Comparison of ENCODE assay signal across 8 mouse cellular contexts in the genomic region with DNA sequence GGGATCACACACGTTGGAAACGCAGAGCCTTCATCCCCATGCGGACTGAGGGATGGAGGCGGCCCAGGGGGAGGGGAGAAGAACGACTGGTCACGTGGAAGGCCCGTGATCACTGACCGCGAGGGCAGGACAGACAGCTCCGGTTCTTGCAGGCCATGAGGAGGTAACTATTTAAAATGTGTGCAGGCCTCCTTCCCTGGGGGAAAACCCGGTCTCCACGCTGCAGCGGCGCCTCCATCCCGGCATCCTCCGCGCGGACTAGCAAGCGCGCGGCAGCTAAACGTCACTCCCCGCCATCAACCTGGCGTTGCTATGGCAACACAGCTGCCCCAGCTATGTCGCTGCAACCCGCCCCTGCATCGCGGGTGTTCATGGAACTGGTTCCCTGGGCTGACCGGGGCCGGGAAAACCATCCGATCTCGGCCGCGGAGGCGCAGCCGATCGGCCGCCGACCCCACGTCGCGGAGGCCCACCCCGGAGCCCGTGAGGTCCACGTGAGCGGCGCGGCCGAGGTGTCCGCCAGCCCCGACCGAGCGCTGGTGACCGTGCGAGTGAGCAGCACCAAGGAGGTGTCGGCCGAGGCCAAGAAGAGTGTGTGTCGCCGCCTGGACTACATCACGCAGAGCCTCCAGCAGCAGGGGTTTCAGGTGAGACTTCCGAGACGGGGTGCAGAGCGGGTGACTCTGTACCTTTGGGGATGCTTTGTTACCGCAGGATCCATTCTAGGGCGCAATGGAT. TPM values are rescaled to one million over a fixed set of nuclear protein-coding genes. Genes with fewer than 3 reads are reported as not detected.
DNase-seq lines count a peak whose midpoint lies in the region; ATAC-seq and TF ChIP-seq lines count a peak whose summit lies in the region.

No protein-coding gene starts in this region.

- intact Hi-C loops in heart, postnatal 36 days (cut with DNase I): no loop called here

- H3K9me3 ChIP-seq in MEL (replicated peaks; ENCODE audit: insufficient read depth, low read length): no peaks in the 10 kb centered on the region
- H3K9me3 ChIP-seq in forebrain, embryonic 16.5 days (ENCODE audit: control insufficient read depth, low read length): no peaks in the 10 kb centered on the region
- no peaks in the 10 kb centered on the region for H3K9me3 ChIP-seq in neural tube, embryonic 15.5 days (replicated peaks)

- TF ChIP-seq EP300 in MEL (IDR thresholded peaks at IDR 0.05; ENCODE audit: low read depth in 1 of 2, low read length in 2 of 2): no peak

- H3K79me2 ChIP-seq in MEL (ENCODE audit: control insufficient read depth, insufficient read depth, low read length, poor library complexity): peaks cover 8% of the 10 kb centered on the region

- H3K4me1 ChIP-seq in MEL (ENCODE audit: control insufficient read depth in 1 of 2, insufficient read depth in 2 of 2, low read length in 2 of 2): peaks cover 3 to 4% of the 10 kb centered on the region in 2 experiments; a peak in 3 of 4 replicates
- H3K4me1 ChIP-seq in forebrain, embryonic 16.5 days (replicated peaks; ENCODE audit: control insufficient read depth, insufficient read depth, low read length): peaks cover 19% of the 10 kb centered on the region
- no peaks in the 10 kb centered on the region for H3K4me1 ChIP-seq in lung, adult 2 months (ENCODE audit: control insufficient read depth, insufficient read depth, low read length)
- peaks cover 18% of the 10 kb centered on the region for H3K4me1 ChIP-seq in neural tube, embryonic 15.5 days

- peak overlapping the region; percentile 78 for H3K27ac ChIP-seq in MEL (ENCODE audit: control insufficient read depth, low read depth, low read length)
- peak overlapping the region; percentile 95 for H3K27ac ChIP-seq in forebrain, embryonic 16.5 days (ENCODE audit: low read length)
- peak overlapping the region; percentile 99 for H3K27ac ChIP-seq in layer of hippocampus, adult 2 months
- peak overlapping the region; percentile 92 for H3K27ac ChIP-seq in neural tube, embryonic 15.5 days (replicated peaks)

- peak overlapping the region; percentile 72 for H3K4me2 ChIP-seq in forebrain, embryonic 16.5 days (ENCODE audit: low read length)
- peak overlapping the region; percentile 55 for H3K4me2 ChIP-seq in neural tube, embryonic 15.5 days

- peak; percentile 74 to 84 for TF ChIP-seq POLR2A in MEL (IDR thresholded peaks at IDR 0.05; ENCODE audit: control insufficient read depth in 1 of 2, insufficient read depth in 1 of 2, low read depth in 1 of 2, low read length in 2 of 2, poor library complexity in 1 of 2)
- peak; percentile 32; the same call in 1 of the 2 replicates for TF ChIP-seq POLR2A in lung, adult 2 months (IDR thresholded peaks at IDR 0.05; ENCODE audit: borderline replicate concordance, extremely low read depth, low read depth, low read length)

- H3K4me3 ChIP-seq in MEL (ENCODE audit: control insufficient read depth in 1 of 2, insufficient read depth in 1 of 2, low read depth in 2 of 2, low read length in 2 of 2): peak overlapping the region; percentile 86 to 94
- peak overlapping the region; percentile 94 for H3K4me3 ChIP-seq in forebrain, embryonic 16.5 days (replicated peaks; ENCODE audit: low read length)
- H3K4me3 ChIP-seq in layer of hippocampus, adult 2 months: peak overlapping the region; percentile 93
- peak overlapping the region; percentile 81 for H3K4me3 ChIP-seq in lung, adult 2 months (replicated peaks; ENCODE audit: extremely low read depth, low read depth, low read length)
- H3K4me3 ChIP-seq in neural tube, embryonic 15.5 days (replicated peaks): peak overlapping the region; percentile 68

- no peak for TF ChIP-seq RAD21 in MEL (IDR thresholded peaks at IDR 0.05; ENCODE audit: low read depth, low read length)

- peak overlapping the region; percentile 91 for H3K9ac ChIP-seq in MEL (ENCODE audit: control insufficient read depth, low read depth, low read length, poor library complexity, severe bottlenecking)
- H3K9ac ChIP-seq in forebrain, embryonic 16.5 days (replicated peaks; ENCODE audit: low read depth, low read length): peak overlapping the region; percentile 97
- H3K9ac ChIP-seq in neural tube, embryonic 15.5 days (replicated peaks): peak overlapping the region; percentile 79

- H3K36me3 ChIP-seq in MEL (ENCODE audit: control insufficient read depth in 1 of 2, insufficient read depth in 2 of 2, low read length in 2 of 2): peaks cover 0 to 7% of the 10 kb centered on the region in 2 experiments; a peak in 2 of 4 replicates
- H3K36me3 ChIP-seq in forebrain, embryonic 16.5 days (ENCODE audit: control insufficient read depth, insufficient read depth): no peaks in the 10 kb centered on the region
- peaks cover 4% of the 10 kb centered on the region; the same call in 1 of the 2 replicates for H3K36me3 ChIP-seq in neural tube, embryonic 15.5 days

- WGBS in forebrain, embryonic 16.5 days: under 1% methylated on average over 65 of the region's 65 CpGs
- under 1% methylated on average over 65 of the region's 65 CpGs for WGBS in lung, adult 2 months
- under 1% methylated on average over 60 of the region's 65 CpGs for WGBS in neural tube, embryonic 15.5 days

- peak; percentile 93 for DNase-seq in MEL (ENCODE audit: low read depth, low spot score)
- DNase-seq in cerebellum, adult 18-20 months: peak; percentile 93
- DNase-seq in heart, postnatal 36 days: peak; percentile 79 to 85
- peak; percentile 91 for DNase-seq in layer of hippocampus, adult 2 months (ENCODE audit: low spot score in 2 of 2)
- peak; percentile 76 for DNase-seq in lung, adult 2 months
- DNase-seq in testis, postnatal 10 days (ENCODE audit: low spot score): peak; percentile 90

- peak; percentile 96 for ATAC-seq in forebrain, embryonic 16.5 days
- ATAC-seq in neural tube, embryonic 15.5 days (ENCODE audit: low FRiP score): peak; percentile 97

- TF ChIP-seq CTCF in MEL (IDR thresholded peaks at IDR 0.05 in 2 of 3, conservative IDR thresholded peaks at IDR 0.05 in 1 of 3; ENCODE audit: control insufficient read depth in 1 of 3, insufficient read depth in 1 of 3, low read depth in 2 of 3, low read length in 3 of 3, poor library complexity in 1 of 3, severe bottlenecking in 1 of 3): no peak
- TF ChIP-seq CTCF in layer of hippocampus, adult 2 months (conservative IDR thresholded peaks at IDR 0.05): no peak
- no peak for TF ChIP-seq CTCF in lung, adult 2 months (IDR thresholded peaks at IDR 0.05; ENCODE audit: insufficient read depth, low read length)

- H3K27me3 ChIP-seq in MEL (ENCODE audit: control insufficient read depth in 1 of 2, insufficient read depth in 2 of 2, low read length in 2 of 2): no peaks in the 10 kb centered on the region
- no peaks in the 10 kb centered on the region for H3K27me3 ChIP-seq in forebrain, embryonic 16.5 days (replicated peaks; ENCODE audit: control insufficient read depth, insufficient read depth, low read length)
- H3K27me3 ChIP-seq in neural tube, embryonic 15.5 days (replicated peaks): no peaks in the 10 kb centered on the region

TF ChIP-seq in MEL, 35 proteins besides CTCF, POLR2A, EP300 and RAD21:
- peak; percentile 94 for TF ChIP-seq MXI1 (IDR thresholded peaks at IDR 0.05; ENCODE audit: low read depth, low read length)
- peak; percentile 89 for TF ChIP-seq SIN3A (IDR thresholded peaks at IDR 0.05; ENCODE audit: low read length)
- TF ChIP-seq USF1 (IDR thresholded peaks at IDR 0.05; ENCODE audit: low read depth, low read length): peak; percentile 79
- TF ChIP-seq BHLHE40 (IDR thresholded peaks at IDR 0.05; ENCODE audit: borderline replicate concordance, low read depth, low read length): 0 out of 2 replicates have a peak, but pooled peaks have one; percentile 11
- TF ChIP-seq POLR2AphosphoS5 (IDR thresholded peaks at IDR 0.05; ENCODE audit: borderline replicate concordance, low read depth, low read length): no peak
- TF ChIP-seq E2F4 (IDR thresholded peaks at IDR 0.05; ENCODE audit: borderline replicate concordance, low read depth, low read length): peak; percentile 36; the same call in 1 of the 2 replicates
- peak; percentile 83 for TF ChIP-seq HCFC1 (IDR thresholded peaks at IDR 0.05; ENCODE audit: low read depth, low read length)
- no peak for TF ChIP-seq UBTF (IDR thresholded peaks at IDR 0.05; ENCODE audit: borderline replicate concordance, insufficient read depth, low read depth, low read length)
- peak; percentile 87 for TF ChIP-seq MYC (IDR thresholded peaks at IDR 0.05; ENCODE audit: low read depth, low read length)
- TF ChIP-seq MAX (IDR thresholded peaks at IDR 0.05; ENCODE audit: low read length): peak; percentile 80
- peak; percentile 20; the same call in 1 of the 2 replicates for TF ChIP-seq ETS1 (IDR thresholded peaks at IDR 0.05; ENCODE audit: low read depth, low read length)
- TF ChIP-seq NELFE (IDR thresholded peaks at IDR 0.05; ENCODE audit: low read depth, low read length): peak; percentile 83
- peak; percentile 59; the same call in 1 of the 2 replicates for TF ChIP-seq TBP (IDR thresholded peaks at IDR 0.05; ENCODE audit: low read depth, low read length)
- TF ChIP-seq TAL1 (IDR thresholded peaks at IDR 0.05; ENCODE audit: low read length): no peak
- TF ChIP-seq MAFK (IDR thresholded peaks at IDR 0.05; ENCODE audit: borderline replicate concordance, low read depth, low read length): no peak
TF ChIP-seq in MEL: peak in this region for 11.

RNA-seq across cellular contexts. Expression of gene Irak1bp1, which starts 0.5 kb away (rescaled TPM):
- 10.0 and 10.4 TPM in 2 replicates for total RNA-seq in MEL (2012; rRNA removed)
- 10 to 100 TPM in 1 of 2 experiments, not detected in 1; 14.1 TPM for polyA plus RNA-seq in MEL (2012; ENCODE audit: insufficient read depth in 1 of 2, insufficient read length in 2 of 2, low read depth in 1 of 2, low replicate concordance in 2 of 2, missing spikeins in 1 of 2)
- polyA plus RNA-seq in forebrain, embryonic 16.5 days (2015; fragmentation: Nextera tagmentation; extraction: Ambion mirVana): 35.0 and 41.2 TPM in 2 replicates
- 1 to 10 TPM; 2.1 to 3.5 TPM for total RNA-seq in heart, postnatal 36 days (2021)
- total RNA-seq in layer of hippocampus, adult 2 months (2021): 10 to 100 TPM; 20.8 to 22.3 TPM
- 5.2 and 13.0 TPM in 2 replicates for polyA plus RNA-seq in lung, adult 2 months (2012; rRNA removed)
- 31.2 and 34.6 TPM in 2 replicates for polyA plus RNA-seq in neural tube, embryonic 15.5 days (2015; fragmentation: Nextera tagmentation; extraction: Ambion mirVana)

Comparison
In these comparisons a context has a peak if more than half of its experiments do, and no peak if none do; other contexts are left out.
1. Peak in every context shown above with its lines: DNase-seq, ATAC-seq, H3K4me3 ChIP-seq and H3K27ac ChIP-seq.